Mouse (Mus musculus) heart, postnatal 14 days (tissue): ENCODE measurements at regions not wholly inside any gene's neighbourhood (a gene's known extent, or its start where the extent isn't known, plus 50 kb on each side); places are given as distances from the start of the nearest gene placed in this dataset.

Experiments used
- DNase-seq, 2 experiments: peaks; one replicate each; pipeline ENCODE4 v3.0.0; 2021 to 2022
- intact Hi-C: fragments of 180-260 bp; cut with DNase I; formaldehyde crosslinking; loops from one replicate; pipeline ENCODE4 v1.15.1; 2025

DNA sequence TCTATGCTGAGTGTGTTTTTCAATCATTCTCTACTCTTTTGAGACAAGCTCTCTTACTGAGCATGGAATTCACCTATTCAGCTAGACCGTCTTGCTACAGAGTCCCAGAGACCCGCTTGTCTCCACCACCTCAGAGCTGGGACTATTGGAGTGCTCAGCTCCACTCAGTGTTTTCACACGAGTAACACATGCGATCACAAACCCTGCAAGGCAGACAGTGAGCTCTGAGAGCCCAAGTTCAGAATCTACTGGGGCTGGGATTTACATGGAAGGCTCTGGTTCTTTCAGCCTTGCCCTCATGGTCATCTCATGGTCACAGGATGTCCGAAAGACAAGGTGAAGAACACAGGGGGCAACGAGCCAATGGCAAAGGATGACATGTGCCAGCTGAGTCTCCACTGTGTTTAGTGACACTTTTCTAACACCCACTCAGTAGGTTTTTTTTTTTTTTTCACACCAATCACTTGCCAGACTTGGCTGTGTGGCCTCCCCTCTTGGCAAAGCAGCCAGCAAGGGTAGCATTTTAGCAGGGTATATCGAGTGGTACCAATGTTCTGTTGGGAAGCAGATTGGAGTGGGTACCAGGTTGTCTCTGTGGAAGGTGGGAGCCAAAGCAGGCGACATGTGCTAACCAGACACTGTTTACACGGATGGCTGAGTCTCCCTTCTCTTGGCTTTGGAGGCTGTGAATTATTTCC, 51.2 kb upstream of the Gtsf1l start:
- intact Hi-C loops: no loop called here
- DNase-seq: no peak

DNA sequence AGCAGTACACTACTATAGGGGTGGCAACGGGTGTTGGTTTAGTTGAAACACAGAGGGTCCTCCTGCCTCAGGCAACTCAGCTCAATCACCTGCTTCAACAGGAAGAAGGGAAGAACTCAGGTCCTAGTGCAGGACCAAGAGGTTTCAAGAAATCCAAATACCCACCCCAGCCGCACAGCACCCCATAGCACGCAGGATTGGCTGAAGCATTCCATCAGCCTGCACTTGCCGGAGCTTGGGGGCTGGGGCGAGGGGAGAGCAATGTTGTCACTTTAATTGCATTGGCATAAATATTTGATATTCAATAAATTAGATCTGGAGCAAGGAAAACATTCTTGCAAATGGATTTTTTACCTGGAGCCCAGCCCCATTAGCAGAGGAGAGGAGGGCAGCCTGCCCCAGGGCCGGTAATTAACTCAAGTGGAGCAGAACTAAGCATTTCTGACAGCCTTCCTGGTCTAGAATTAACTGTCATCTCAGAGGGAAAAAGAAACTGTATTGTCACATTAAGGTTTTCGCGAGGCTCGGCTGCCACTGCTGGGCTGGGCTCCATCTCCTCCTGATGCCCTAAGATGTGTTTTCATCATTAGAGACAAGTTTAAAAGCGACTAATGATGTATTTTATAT, 55.2 kb upstream of the Gtsf1l start:
- intact Hi-C loops: no loop called here
- DNase-seq: no peak

DNA sequence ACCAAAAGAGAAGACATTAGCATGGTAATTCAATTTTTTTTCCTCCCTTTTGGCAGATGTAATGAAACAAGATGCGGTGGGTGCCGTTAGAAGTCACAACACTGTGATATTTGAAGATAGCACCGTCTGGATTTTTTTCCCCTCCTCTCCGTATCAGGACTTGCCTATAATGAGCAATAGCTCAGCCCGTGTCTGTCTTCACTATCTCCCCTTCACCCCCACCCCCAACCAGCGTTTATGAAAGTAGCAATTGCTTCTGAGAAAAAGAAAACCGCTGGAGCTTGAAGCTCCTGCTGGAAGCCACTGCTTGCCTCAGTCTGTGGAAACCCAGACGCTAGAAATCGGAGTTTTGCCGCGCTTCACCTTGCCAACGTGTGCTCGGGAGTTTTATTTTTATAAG, 55.8 kb upstream of the Gtsf1l start:
- intact Hi-C loops: no loop called here
- DNase-seq: no peak

DNA sequence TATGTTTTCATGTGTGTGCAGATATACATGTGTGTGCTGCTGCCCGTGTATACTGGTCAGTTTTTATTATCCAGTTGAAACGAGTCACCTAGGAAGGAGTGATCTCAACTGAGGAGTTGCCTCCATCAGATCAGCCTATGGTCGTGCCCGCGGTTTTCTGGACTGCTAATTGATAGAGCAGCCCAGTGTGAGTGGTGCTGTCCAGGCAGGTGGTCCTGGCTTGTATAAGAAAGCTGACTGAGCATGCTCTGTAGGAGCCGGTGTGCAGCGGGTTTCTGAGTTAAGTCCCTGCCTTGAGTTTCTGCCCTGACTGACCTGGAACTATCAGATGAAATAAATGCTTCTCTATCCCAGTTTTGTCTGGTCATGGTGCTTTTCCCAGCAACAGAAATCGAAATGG, 56.9 kb upstream of the Tox2 start:
- intact Hi-C loops: no loop called here
- DNase-seq: no peak

DNA sequence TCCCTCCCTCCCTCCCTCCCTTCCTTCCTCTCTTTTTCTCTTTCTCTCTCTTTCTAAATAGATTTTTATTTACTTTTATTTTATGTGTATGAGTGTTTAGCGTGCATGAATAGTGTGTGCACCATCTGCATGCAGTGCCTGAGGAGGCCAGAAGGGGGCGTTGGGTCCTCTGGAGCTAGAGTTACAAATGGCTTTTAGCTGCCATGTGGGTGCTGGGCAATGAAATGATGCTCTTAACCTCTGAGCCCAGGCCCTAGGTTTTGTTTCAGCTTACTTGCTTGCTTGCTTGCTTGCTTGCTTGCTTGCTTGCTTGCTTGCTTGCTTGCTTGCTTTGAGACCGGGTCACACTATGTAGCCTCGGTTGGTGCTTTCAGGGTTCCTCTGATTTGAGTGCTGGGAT, 56.4 kb upstream of the Tox2 start:
- intact Hi-C loops: no loop called here
- DNase-seq: no peak

DNA sequence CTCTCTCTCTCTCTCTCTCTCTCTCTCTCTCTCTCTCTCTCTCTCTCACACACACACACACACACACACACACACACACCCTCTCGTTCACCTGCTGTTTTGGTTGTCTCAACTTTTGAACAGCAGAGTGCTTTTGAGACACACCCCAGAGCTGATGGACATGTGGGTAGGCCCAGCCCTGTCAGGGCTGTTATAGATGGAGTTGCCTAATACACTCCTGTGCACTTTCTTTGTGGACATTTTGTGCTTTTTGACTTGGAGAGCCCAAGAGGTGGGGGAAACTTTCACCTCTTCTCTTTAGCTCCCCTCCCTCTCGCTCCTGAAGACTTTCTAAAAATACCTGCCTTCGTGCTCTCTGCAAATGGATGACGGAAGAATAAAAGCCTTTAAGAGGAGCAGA, 55.5 kb upstream of the Tox2 start:
- intact Hi-C loops: no loop called here
- DNase-seq: no peak

DNA sequence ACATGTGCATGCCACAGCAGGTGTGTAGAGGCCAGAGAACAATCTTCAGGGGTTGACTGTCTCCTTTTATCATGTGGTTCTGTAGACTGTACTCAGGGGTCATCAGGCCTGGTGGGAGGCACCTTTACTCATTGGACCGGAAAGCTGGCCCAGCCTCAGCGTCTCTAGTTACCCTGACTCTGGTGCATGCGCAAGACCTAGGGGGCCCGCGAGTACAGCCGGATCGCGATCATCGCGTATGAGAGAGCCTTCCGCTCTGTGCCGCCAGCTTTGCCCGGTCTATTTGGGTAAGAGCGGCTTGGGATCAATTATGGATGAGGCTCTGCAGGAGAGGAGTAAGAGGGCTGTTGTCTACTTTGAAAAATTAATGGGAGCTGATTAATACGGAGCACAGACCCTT, 51.9 kb upstream of the Tox2 start:
- intact Hi-C loops: no loop called here
- no peak for DNase-seq

DNA sequence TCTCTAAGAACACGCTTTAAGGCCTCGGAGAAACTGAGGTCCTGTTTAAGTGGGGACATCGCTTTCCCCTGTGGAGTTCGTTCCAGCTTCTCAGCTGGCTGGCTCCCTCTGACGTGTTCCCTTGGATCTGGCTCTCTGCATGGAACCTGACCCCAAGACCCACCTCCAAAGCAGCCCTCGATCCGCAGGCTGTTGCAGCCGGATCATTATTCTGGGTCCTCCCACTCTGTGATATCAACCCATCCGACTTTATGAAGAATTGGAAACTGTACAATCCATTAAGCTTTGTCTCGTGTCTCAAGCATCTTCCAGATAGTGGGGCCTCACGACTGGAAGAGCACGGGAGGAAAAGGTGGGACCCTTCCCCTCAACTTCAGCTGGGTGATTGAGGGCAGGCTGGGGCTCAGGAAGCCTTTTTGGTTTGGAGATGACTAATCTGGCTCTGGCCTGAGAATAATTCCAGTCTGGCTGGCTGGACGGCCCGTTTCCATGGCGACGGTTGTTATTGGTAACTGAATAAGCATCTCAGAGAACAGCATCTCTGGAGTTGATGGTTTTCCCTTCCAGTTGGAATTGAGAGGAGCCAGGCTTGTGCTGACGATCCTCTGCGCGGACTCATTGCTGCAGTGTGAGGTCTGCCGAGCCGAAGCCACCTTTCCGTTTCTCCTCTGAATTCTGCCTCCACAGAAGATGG, 50.4 kb upstream of the Tox2 start:
- DNase-seq: peak in 1 of 2 experiments; percentile 21
- intact Hi-C loops: no loop called here
